Mouse (Mus musculus): ENCODE results near the gene Fndc9.

DNA sequence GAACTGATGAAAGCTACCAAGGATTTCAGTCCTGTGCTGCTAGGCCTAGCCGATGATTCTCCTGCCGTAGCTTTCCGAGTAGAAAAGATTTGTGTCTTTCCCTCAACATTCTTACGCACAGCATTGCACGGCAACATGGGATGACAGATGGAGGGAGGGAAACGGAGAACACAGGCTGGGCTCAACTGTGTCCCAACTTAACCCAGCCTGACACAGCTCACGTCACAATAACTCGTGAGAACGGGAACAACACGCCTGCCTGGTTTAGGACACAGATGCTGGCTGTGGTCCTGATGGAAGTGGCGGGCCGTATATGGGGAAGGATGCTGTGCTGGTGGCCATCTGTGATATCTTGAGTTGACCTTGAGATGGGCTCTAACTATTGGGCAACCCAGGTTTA, 43.4 kb downstream of the Fndc9 start:
- TF ChIP-seq CTCF (IDR thresholded peaks at IDR 0.05; ENCODE audit: extremely low read depth, insufficient read length, insufficient replicate concordance, low read depth, low read length) = no peak
- TF ChIP-seq POLR2A (IDR thresholded peaks at IDR 0.05; ENCODE audit: low read depth, low read length) = no peak

Data from small intestine, adult 2 months (tissue).